Mouse (Mus musculus): ENCODE measurements at regions not wholly inside any gene's neighbourhood (a gene's known extent, or its start where the extent isn't known, plus 50 kb on each side); places are given as distances from the start of the nearest gene placed in this dataset.
A peak's percentile ranks its signal among the peaks of the same experiment; 100 is the strongest.

DNA sequence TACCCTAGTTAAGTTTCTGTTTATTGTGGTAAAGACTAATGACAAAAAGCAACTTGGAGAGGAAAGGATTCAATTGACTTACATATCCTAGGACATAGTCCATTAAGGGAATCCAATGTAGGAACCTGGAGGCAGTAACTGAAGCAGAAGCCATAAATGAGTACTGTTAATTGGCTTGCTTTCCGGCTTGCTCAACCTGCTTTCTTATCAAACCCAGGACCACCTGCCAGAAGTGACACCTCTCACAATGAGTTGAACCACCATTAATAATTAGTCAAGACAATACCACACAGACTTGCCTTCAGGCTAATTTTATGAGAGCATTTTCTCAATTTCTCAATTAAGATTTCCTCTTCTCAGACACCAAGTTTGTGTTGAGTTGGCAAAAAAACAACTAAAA, 148.8 kb downstream of the Ccser2 start:
- no peak for ATAC-seq (replicated peaks; ENCODE audit: low read depth, poor library complexity, severe bottlenecking)

DNA sequence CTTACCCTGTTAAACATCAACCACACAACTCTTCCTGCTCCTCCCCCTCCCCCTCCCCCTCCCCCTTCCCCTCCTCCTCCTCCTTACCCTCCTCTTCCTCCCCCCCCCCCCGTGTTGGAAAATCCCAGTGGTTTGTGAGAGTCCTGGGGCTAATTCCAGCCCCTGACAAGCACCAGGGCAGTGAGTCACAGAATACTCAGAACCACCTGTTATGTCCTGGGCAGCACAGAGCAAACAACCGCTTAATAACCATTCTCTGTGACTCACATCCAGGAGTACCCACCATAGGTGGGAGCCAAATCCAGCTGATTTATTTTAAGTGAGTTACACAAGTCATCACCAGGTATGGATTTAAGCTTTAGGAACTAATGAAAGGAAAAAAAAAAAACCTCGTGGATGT, 166.2 kb downstream of the Ccser2 start:
- ATAC-seq (replicated peaks; ENCODE audit: low read depth, poor library complexity, severe bottlenecking): no peak

DNA sequence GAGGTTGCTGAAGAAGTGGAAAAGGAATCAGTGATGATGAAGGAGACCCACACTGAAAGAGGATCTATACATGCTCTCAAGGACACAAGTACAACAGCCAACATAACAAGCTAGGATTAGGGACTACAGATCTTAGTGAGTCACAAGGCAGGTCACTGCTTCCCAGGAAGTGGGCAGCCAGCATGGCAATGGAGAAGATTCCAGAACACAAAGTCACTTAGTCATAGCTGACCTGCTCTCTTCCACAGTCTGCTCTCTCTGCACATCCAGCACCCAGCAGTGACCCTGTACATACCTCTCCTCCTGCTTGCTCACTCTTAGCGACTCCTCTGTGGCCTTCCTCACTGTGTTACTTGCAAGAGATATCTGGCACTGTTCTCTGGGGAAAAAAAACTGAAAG, 168.8 kb downstream of the Ccser2 start:
- no peak for ATAC-seq (replicated peaks; ENCODE audit: low read depth, poor library complexity, severe bottlenecking)

DNA sequence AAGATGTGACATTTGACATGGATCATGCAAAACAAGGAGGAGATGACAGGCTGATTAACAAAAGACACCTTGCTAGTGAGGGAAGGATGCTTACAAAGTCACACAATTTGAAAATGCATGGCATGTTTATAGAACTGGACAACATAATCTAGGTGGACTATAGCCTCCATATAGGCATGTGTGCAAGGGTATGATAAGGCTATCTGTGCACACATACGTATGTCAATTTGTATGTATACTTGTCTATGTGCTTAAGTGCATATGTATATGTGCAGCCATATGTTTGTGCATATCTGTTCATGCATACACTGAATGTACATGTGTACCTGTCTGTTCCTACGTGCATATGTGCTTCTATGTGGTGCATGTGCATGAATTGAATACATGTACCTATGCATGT, 186.7 kb downstream of the Ccser2 start:
- ATAC-seq (replicated peaks; ENCODE audit: low read depth, poor library complexity, severe bottlenecking): no peak

DNA sequence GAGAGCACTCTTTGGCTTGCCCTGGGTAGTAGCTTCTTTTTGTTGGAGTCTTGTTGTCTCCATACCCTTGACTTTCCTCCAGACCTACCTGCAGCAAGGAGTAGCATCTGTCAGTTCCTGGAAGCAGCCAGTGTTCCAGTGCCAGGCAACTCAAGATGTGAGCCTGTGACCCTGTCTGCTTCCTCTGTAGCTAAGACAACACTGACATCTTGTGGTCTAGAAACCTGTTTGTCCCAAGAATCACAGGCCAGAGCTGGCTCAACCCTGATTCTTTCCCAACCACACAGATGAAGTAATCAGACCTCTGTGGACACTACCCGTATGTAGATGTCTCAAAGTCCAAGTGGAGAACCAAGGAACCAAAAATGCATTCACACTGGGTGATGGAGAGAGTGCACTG, 189.6 kb downstream of the Ccser2 start:
- no peak for ATAC-seq (replicated peaks; ENCODE audit: low read depth, poor library complexity, severe bottlenecking)

DNA sequence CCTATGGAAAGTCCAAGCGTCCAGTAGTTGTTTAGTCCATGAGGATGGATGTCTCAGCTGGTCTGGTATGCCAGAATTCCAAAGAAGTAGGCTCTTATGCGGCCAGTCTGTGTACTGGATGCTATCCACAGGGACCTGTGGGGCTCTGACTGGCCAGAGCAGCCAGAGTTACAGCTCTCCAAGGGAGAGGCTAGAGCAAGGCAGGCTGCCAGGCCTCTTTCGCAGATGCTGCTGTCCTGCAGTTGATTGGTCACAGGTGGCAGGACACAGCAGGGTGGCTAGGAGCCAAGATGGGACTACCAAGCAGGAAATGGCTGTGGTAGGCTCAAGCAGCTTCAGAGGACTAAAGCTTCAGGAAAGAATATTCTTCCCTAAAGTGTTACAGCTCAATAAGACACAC, 194.2 kb downstream of the Ccser2 start:
- no peak for ATAC-seq (replicated peaks; ENCODE audit: low read depth, poor library complexity, severe bottlenecking)

DNA sequence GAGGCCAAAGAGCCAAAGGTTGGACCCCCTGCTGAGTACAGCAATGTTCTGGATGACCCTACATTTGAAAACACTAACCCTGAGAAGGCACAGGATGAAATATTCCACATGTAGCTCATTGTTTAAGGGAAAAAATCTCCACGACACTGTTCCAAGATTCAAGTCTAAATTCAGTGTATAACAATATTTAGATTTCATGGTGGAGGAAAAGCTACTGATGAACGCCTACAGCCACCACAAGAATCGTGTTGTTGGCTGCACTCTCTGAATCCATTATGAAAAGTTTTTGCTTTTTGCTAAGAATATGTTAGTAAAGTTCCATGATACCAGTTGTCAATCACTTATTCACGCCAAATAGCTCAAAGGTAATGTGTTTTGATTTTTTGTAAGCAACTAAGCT, 204.2 kb downstream of the Ccser2 start:
- no peak for ATAC-seq (replicated peaks; ENCODE audit: low read depth, poor library complexity, severe bottlenecking)

DNA sequence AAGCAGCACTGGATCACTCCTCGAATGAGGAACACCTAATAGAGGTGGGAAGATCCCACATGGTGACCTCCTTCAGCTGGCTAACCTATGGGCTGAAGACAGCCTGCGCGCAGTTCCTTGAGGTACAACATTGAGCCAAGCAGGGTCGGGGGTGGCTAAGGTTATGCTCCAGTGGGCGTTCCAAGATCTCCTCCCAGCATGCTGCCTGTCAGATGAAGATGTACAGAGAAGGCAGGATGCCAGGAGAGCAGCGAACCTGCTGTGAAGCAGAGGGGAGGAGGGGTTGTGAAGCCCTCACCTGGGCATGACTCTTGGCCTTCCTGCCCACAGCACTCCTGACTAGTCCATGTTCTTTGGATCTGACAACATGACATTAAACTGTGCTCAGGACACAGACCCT, 212.5 kb downstream of the Ccser2 start:
- ATAC-seq (replicated peaks; ENCODE audit: low read depth, poor library complexity, severe bottlenecking): no peak

DNA sequence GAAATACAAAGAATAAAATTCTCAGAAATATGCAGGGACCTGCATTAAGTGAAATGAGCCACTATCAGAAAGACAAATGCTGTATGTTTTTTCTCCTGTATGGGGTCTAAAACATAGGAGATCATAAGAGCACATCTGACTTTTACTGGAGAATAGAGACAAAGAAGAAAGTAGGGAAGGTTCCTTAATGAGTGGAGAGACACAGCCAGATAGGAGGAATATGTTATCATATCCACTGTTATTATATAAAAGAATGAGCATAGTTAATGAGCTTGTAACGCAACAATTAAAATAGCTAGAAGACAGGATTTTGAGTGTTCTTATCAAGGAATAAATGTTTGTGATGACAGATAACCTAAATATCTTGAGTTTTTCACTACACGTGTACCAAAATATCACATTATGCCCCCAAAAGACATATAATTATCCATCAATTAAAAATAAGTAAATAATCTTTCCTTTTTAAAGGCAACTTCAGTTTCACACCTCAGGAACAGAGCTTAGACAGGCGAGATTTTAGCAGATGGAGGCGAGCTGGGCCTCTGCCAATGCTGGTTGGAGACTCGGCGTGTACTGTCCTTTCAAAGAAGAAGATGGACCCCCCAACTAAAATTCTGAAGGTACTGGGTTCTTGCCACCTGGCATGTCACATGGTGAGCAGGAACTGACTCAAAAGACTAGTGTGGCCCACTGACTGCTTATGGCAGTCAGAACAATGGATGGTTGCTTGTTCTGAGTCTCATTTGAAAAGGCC, 220.3 kb downstream of the Ccser2 start:
- ATAC-seq (replicated peaks; ENCODE audit: low read depth, poor library complexity, severe bottlenecking): no peak

DNA sequence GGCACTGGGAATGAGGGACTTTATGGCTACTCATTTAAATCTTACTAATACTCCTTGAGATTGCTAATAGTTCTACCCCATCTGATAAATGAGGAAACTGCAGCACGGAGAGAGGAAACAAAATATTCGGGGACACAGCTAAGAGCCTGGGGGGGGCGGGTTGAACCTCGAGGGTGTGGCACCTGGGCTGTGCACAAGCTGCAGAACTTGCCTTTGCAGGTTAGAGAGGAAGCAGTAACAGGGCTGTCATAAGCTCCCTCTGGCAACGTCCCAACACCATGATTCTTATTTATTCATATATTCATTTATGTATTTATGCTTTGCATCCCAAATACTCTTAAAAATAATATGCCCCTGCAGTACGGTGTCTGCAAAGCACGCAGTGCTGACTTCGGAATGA, 237.5 kb downstream of the Ccser2 start:
- ATAC-seq (replicated peaks; ENCODE audit: low read depth, poor library complexity, severe bottlenecking): no peak

DNA sequence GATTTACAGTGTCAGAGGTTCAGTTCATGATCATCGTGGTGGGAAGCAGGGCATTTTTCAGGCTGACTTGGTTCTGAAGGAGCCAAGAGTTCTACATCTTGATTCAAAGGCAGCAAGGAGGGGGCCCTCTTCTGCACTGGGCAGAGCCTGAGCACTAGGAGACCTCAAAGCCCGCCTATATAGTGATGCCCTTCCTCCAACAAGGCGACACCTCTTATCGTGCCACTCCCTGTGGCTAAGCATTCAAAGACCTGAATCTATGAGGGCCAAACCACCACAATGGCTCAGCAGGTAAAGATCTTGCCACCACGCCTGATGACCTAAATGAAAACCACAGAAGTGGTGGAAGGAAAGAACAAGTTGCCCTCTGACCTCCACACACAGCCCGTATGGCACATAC, 242.5 kb downstream of the Ccser2 start:
- no peak for ATAC-seq (replicated peaks; ENCODE audit: low read depth, poor library complexity, severe bottlenecking)

DNA sequence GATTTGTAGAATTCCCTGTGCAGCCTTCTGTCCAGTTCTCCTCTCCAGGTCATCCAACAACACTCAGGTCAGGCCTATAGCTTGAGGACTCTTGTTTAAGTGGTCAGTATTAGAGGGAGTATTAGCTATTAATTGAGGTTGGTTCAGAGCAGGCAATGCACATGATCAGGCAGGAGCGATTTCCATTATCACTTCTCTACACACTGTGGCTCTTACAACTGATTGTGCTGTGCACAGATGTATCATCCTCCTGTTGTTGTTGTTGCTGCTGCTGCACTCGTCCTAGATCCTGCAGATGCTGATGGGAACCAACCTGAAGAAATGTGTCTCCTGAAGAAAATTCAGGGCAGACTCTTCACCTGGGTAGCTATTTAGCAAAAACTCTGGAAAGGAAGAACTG, 252.9 kb downstream of the Ccser2 start:
- ATAC-seq (replicated peaks; ENCODE audit: low read depth, poor library complexity, severe bottlenecking): no peak

DNA sequence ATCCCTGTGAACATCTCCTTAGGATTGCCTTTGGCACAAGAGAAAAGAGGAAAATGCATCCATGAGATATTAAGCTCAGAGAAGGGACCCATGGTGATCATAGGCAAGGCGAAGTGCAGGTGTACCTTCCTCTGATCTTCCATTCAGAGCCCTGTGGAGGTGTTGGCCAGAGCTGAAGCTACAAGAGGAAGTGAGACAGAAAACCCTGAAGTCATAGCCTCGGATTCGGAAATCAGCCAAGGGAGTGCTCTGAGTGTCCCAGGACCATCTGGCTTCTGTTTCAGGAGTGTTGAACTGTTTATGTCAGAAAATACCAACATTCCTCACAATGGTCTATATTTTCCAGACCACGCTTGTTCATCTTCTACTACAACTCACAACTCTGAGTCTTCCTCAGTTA, 271.6 kb downstream of the Ccser2 start:
- ATAC-seq (replicated peaks; ENCODE audit: low read depth, poor library complexity, severe bottlenecking): no peak

DNA sequence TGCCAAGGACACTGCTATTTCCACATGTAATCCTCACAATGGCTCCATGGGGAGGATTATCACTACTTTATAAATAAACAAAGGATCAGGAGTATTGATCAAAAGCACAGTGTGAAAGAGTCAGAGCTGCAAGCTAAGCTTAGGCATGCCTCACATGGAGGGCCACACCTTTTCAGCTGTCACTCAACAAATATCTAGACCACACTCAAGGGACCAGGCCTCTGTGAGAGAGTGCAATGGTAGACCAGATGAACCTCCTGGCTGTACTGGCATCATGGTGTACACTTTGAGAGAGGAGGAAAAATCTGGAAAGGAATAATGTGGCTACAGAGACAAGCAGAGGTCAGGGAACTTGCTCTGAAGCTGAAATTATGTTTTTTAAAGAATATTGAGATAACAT, 276.6 kb downstream of the Ccser2 start:
- ATAC-seq (replicated peaks; ENCODE audit: low read depth, poor library complexity, severe bottlenecking): no peak

DNA sequence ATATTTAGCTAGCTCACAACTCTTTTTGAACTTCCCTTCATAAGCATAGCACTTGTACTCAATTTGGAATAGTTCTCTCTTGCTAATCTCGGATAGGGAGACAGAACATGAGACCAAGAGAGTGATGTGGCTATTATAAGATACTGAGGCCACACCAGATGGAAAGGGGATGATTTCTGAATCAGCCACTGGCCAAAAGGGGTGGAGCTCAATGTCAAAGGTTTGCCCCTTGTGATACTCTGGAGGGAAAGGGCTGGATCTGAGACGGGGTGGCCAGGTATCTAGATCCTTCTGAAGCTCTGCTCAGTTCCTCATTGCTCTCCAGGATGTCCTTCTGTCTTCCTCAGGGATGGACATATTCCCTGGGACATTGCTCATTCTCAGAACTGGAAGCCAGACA, 277.6 kb downstream of the Ccser2 start:
- ATAC-seq (replicated peaks; ENCODE audit: low read depth, poor library complexity, severe bottlenecking): no peak

DNA sequence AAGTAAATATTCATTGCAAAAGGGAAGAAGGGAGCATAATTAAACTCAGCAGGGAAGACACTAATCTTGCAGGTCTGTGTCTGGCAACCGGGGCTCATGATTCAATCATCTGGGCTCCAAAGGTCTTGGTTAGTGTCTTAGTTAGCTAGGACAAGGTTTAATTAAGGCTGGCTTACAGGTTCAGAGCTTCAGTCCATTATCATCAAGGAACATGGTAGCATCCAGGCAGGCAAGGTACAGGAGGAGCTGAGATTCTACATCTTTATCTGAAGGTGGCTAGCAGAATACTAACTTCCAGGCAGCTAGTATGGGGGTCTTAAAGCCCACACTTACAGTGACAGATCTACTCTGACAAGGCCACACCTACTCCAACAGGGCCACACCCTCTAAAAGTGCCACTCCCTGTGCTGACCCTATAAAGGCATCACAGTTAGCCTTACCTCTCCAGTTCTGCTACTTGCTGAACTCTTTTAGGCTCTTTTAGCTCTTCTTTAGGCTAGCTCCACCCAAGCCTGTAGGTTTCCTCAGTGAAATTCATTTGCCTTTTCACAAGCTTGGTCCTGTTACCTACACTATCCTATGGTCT, 309.8 kb downstream of the Ccser2 start:
- ATAC-seq (replicated peaks; ENCODE audit: low read depth, poor library complexity, severe bottlenecking): no peak

DNA sequence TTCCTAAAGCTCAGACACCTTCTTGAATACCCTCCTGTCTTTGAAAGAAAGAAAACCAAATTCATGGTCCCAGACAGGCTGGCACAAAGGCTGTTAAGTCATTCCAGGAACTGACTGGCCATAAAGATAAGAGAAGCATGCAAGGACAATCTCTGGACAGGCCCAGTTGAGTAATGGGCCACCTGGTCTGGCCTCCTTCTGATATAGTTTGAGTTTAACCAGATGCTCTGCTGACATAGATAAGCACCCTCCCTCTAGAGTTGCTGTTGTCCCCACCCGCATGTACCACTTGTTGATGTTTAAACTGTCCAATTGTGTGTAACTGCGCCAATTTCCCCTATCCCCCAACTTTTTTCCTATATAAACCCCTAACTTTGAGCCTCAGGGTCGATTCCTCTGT, 310.4 kb downstream of the Ccser2 start:
- ATAC-seq (replicated peaks; ENCODE audit: low read depth, poor library complexity, severe bottlenecking): 0 out of 2 replicates have a peak, but pooled peaks have one; percentile 25

DNA sequence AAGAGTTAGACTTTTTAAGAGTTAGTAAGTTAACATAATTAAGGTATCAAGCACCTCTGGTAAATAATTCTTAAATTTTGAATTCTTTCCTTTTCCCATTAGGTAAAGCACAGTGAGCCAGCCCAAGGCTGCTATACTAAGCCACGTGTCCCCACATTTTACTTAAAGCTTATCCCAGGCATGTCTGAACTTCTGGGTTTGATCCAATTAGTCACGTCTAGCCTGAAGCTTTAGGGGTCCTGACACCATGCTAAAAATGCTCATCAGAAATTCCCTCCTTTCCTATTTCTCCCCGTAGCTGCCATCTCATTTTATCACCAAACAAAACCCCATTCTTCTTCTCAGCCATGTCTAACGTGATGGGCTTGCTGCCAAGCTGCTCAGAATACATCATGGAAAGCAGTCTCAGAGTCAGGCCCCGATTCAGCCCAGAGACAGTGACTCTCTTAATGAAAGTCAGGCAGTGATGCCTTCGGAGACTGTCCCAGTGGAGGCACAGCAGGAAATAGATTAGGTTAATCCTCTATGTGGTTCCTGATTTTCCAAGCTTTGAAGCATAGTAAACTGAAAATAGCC, 315.5 kb downstream of the Ccser2 start:
- ATAC-seq (replicated peaks; ENCODE audit: low read depth, poor library complexity, severe bottlenecking): no peak

DNA sequence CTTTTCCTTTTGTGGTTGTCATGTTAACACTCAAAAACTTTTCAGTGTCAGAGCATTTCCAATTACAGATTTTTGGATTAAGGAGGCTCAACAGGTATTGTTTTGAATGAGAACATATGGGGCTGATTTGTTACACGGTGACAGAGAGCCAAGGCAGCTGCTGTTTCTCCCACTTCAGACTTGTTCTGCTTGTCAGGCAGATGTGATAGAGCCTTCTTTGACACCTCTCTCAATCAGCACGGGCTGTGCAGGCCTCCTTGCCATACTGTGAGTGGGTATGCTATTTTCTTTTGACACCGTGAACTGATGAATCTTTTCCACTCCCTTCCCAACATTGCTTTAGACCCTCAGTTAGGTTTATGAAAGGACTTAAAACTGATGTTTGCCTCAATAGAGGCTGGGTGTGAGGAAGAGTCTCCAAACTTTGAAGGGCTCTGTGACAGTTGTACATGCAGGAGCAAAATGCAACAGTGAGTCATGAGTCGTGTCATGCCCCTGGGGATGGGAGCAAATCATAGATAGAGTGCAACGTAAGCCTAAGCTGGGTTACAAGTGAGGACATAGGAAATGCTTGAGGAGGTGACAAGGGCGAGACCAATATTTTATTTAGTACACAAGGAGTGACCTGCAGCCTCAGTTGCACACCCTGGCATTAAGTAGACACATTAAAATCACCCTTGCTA, 317.4 kb downstream of the Ccser2 start:
- ATAC-seq (replicated peaks; ENCODE audit: low read depth, poor library complexity, severe bottlenecking): no peak

DNA sequence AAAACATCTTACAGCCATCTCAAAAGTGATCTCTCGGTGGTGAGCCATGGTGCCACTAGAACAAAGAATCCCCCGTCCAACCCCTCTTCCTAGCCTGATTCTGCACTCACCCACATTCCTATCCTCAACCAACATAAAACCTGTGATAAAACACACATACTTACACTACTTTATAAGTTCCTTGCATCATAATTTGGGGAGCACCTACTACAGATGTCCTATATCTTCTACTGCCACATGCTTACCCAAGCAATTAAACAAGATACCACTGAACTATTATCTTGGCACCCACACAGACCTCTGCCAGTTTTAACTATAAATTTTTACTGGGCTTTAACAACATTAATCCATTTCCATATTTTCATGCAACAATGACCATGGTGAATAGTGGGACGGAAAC, 321.9 kb downstream of the Ccser2 start:
- ATAC-seq (replicated peaks; ENCODE audit: low read depth, poor library complexity, severe bottlenecking): no peak

DNA sequence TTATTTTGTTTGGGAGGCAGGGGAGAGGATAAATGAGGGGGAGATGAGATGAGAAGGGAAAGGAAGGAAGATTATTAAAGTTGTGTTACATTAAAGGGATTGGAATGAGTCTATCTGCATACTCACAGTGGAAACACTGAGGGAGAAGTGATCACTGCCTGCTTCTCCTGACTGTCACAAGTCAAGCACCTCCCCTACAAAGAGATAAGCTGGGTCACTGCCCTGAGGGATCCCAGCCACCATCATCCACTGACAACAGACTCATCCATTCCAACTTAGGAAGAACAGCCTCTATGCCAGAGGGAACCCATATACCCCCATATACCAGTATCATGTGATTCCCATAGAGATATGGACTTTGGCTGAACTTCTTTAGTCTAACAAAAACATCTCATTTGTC, 322.3 kb downstream of the Ccser2 start:
- no peak for ATAC-seq (replicated peaks; ENCODE audit: low read depth, poor library complexity, severe bottlenecking)

All from common myeloid progenitor, adult 5-6 weeks (primary cell).